Mouse (Mus musculus) frontal cortex, postnatal 10 days (tissue): ENCODE measurements at regions not wholly inside any gene's neighbourhood (a gene's known extent, or its start where the extent isn't known, plus 50 kb on each side); places are given as distances from the start of the nearest gene placed in this dataset.

Source experiments
- DNase-seq, 2 experiments: peaks; one replicate each; pipeline ENCODE4 v3.0.0; 2022; ENCODE audit warnings: low spot score in 2 of 2, mixed read lengths in 1 of 2

- DNase-seq, result no peak
Measured at GRCm38 (mm10) chr4:153227680-153228420, 254.8 kb downstream of the Ajap1 start.

DNA sequence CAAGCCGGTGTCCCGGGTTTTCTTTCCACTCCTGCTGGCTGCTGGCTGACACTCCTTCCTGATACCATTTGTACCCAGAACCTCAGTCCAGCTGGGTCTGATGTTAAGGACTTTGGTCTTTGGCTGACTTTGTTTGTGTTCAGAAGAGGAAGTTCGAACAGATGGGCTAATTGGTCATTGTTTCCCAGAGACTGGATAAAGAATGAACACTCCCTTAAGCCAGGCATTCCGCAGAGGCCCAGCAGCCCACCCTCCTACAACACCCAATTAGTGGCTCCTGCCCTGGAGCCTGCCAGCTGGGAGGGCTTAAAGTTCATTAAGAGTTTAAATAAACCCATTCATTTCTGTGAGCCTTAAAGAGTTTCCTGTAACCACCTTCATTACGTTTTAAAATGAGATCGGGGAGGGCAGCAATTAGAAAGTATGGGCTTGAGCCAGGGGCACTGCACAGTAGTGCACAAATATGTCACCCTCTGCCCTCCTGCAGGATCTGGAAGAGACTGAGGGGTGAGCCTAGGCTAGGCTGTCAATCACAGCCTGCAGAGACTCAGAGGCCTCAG, 257.9 kb downstream of the Ajap1 start:
- DNase-seq, result no peak

- no peak for DNase-seq
Measured at GRCm38 (mm10) chr4:153223019-153223418, 259.6 kb downstream of the Ajap1 start.

DNA sequence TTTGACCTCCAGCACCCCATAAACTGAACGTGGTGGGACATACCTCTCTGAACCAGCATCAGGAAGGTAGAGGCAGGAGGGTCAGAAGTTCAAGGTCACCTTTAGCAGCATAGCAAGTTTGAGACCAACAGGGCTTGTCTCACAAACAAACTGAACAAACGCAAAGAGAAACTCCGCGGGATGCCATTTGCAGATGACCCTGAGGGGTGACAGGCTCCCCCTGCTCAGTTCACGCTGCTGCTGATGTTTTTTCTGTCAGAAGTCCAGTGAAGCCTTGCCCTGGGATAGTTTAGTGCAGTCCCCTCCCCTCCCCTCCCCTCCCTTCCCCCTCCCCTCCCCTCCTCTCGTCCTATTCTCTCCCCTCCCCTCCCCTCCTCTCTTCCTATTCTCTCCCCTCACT, 262.1 kb downstream of the Ajap1 start:
- DNase-seq, result no peak

GRCm38 (mm10) chr4:153220074-153220473, 262.5 kb downstream of the Ajap1 start:
- peak in 1 of 2 experiments; percentile 24 for DNase-seq

- no peak for DNase-seq
Measured at GRCm38 (mm10) chr4:153217541-153217980, 265.1 kb downstream of the Ajap1 start.

- DNase-seq, result no peak
Measured at GRCm38 (mm10) chr4:153212095-153212494, 270.5 kb downstream of the Ajap1 start.

GRCm38 (mm10) chr4:153208822-153209221, 273.8 kb downstream of the Ajap1 start:
- DNase-seq, result no peak

DNA sequence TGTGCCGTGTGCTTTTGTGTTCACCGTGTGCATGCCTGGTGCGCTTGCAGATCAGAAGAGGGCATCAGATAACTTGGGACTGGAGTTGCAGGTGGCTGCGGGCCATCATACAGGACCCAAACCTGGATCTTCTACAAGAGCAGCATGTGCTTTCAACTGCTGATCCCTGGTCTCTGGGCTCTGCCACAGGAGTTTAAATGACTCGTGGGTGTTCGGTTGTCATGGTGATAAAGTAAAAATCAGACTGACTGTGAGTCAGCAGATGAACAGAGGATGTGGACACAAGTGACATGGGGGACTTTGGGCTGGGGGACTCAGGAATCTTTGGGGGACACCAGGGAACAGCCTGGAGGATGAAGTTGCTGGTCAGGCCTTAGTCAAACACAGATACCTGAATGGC, 274.4 kb downstream of the Ajap1 start:
- DNase-seq, result no peak

DNA sequence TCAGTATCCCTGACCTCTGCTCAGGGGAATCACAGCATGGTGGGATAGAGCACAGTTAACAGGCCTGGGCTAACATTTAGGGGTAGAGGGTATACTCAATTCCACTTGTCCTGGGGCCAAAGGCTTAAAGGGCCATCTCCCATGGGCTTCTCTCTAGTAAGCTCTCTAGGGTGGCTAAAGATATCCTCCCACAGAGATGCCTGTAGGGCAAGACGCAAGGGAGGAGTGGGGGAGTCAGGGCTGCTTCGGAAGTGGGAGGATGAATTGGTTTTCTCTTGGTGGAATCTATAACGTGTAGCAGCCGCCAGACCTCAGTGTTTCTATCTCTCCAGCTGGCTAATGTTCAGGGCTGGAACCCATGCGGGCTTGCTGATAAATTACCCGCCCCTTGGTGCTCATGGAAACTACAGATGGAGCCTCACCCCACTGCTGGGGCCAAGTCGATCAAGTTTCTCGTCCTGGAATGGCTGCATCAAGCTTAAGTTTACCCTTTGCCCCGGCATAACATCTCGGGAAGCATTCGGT, 275.0 kb downstream of the Ajap1 start:
- DNase-seq, result no peak

DNA sequence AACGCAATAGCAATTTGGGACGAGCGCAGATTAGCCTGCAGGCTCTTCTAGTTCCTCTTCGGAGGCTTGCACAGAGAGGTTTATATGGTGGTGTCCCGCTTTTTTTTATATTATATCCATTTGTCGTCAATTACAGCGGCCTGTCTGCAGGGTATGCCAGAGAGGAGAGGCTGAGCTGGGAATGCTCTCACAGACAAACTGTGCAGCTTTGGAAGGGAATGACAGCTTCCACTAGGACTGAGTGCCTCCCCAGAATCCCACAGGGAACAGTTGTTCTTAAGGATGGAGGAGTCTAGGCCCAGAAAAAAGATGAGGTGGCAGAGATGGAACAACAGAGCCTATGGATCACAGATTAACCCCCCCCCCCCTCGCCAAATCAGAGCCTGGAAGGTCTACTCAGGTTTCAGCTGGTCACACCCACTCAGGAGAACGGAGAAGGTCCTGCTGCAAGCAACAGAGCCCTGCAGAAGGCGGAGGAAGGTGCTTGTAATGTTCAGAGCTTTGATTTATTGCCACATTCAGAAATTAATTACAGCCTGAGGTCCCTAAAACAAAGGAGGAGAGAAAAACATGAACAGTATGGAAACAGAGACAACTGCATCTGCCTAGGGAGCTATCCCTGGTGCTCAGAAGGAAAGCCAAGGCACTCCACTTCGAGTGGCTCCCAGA, 275.7 kb downstream of the Ajap1 start:
- no peak for DNase-seq

GRCm38 (mm10) chr4:153204764-153205163, 277.8 kb downstream of the Ajap1 start:
- DNase-seq, result no peak

- DNase-seq, result no peak
Measured at GRCm38 (mm10) chr4:153200799-153201770, 281.5 kb downstream of the Ajap1 start.

DNA sequence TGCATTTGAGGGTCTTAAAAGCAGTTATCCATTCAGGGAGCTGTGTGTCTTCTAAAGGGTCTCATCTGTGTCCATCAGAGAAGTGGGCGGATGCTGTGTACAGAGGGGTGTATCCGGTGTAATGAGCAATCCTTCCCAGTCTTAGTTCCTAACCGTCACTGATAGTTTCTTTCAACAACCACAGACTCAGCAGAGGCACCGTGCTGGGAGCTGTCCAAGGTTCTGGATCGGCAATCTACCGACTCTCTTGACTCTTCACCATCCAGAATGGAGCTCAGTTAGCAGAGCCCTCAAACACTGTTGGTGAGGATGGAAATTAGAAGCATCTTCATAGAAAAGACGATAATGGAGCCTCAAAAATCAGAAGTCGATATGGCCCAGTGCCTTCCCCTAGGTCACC, 293.1 kb downstream of the Ajap1 start:
- DNase-seq, result no peak

GRCm38 (mm10) chr4:153188504-153189031, 294.0 kb downstream of the Ajap1 start:
- DNase-seq, result no peak

DNA sequence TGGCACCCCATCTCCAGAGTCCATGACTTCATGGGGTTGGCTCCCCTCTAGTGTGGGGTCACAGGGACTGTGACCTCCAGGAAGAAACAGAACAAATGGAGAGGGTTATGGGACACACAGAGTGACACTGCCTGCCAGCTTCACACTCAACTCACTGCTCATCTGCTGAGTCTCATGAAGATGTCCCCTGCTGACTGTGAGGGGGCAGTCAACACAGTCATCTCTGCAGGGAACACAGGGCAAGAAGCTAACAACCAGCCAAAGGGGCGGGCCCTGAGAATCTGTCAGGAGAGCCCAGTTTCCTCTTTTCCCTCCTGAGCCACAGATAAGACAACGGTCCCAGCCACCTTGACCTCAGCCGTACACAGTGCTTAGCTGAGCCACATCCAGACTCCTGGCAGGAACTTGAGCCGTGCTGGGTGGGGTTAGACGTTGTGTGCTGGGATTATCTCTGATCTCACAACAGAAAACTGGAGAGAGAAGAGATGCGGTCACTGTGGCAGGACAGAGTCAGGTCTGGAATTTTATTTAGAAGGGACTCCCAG, 294.6 kb downstream of the Ajap1 start:
- no peak for DNase-seq

DNA sequence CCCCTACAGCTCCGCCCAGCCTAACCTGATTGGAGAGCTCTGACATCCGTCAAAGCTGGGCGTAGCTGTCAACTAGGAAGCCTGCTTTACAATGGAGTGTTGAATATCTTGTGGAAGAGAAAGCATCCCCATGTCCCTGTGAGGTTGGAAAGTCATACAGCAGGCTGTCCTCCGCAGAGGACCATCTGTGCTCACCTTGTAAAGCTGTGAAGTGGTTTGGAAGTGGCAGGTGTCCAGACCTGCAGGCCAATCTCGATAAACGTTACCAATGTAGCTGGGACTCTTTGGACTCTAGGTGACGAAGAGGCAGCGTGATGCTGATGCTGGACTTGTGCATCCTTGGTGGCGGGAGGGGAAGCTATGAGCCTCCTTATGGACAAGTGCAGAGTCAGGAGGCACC, 305.1 kb downstream of the Ajap1 start:
- no peak for DNase-seq

- peak in 1 of 2 experiments; percentile 29 for DNase-seq
Measured at GRCm38 (mm10) chr4:153175660-153176059, 307.0 kb downstream of the Ajap1 start.

DNA sequence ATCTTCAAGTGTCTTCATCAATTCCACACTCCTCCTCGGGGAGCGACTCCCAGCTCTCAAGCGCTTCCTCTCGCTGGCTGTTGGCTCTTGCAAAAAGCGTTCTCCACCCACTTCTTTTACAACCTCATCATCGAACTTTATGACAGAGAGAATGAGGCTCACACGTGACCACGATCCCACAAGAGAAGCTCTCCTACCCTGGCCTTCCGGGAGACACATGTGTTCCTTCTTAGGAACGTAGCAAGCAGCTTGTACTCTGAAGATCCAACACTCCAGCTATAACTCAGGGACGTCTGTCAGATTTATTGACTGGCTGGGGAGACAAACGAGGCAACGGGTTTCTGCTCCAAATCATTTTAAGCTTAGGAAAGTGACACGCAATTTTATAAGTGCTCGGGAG, 307.5 kb downstream of the Ajap1 start:
- DNase-seq, result no peak

DNA sequence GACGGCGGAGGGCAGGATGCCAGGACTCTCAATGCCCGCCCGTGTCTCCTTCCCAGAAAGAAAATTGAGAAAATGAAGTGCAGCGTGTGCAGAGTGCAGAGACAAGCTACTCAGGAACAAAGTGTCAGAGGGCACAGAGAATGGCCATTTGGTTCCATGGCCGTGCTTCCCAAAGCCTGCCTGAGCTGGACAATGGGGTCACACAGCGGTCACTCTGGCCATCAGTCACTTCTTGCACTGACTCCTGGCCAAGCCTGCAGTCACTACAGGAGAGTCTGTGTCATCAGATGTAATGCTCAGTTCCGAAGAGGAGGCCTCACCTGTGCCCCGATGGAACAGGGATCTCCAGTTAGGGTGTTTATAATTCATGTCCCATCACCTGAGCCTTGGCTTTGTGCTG, 312.6 kb downstream of the Ajap1 start:
- no peak for DNase-seq

DNA sequence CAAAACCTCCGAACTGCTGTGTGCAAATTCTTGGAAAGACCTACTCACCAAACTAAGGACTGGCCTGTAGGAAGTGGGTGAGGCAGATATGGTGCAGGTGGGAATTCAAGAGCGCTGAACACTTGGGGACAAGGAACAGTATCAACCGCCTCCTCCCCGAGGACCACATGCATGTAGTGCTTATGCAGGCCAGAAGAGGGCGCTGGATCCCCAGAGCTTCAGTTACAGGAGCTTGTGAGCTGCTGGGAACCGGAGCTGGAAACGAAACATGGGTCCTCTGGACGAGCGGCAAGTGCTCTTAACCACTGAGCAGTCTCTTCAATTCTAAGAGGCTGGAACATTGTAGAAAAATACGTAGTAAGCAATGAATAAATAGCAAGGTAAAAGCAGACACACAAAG, 317.8 kb downstream of the Ajap1 start:
- no peak for DNase-seq
